Mouse (Mus musculus) lung, adult 2 months (tissue): ENCODE data around the gene Snx18. TPM values are rescaled to one million over a fixed set of nuclear protein-coding genes. Genes with fewer than 3 reads are reported as not detected.
A peak's percentile ranks its signal among the peaks of the same experiment; 100 is the strongest.

Experiments
- DNase-seq: peaks from one replicate; pipeline ENCODE4 v3.0.0; 2022
- H3K4me1 ChIP-seq: fragments of 200-500 bp; 2 replicates; pipeline ENCODE4 v1.6.1; 2011; ENCODE audit warnings: low read length; ENCODE audit not compliant: control insufficient read depth, insufficient read depth
- H3K4me3 ChIP-seq: fragments of 200-500 bp; replicated peaks from 2 replicates; pipeline ENCODE3; 2011; ENCODE audit warnings: low read depth, mild to moderate bottlenecking, control low read depth, low read length; ENCODE audit errors: extremely low read depth
- CTCF ChIP-seq: fragments of 200-500 bp; IDR thresholded peaks from 2 replicates; pipeline ENCODE4 v1.5.1; 2011; ENCODE audit warnings: mild to moderate bottlenecking, low read length, control low read depth; ENCODE audit not compliant: insufficient read depth
- POLR2A ChIP-seq: fragments of 200-500 bp; IDR thresholded peaks from 2 replicates; pipeline ENCODE4 v1.6.1; 2011; ENCODE audit warnings: low read depth, mild to moderate bottlenecking, control low read depth, low read length, borderline replicate concordance; ENCODE audit errors: extremely low read depth
- WGBS: fragments of 180-500 bp; shearing (Covaris S2); methylation state at CpG from one replicate; pipeline ENCODE4 v1.1.7; 2018; 5-methylcytosine and 5-hydroxymethylcytosine counted together
- polyA plus RNA-seq: library from polyadenylated mRNA; depleted of rRNA; stranded (reverse); fragments of >200 nt; gene quantifications from 2 replicates; pipeline ENCODE4 v1.2.3, GENCODE M21; 2012; rRNA removed

Gene Snx18
- polyA plus RNA-seq: 22.8 and 27.0 TPM in 2 replicates

DNA sequence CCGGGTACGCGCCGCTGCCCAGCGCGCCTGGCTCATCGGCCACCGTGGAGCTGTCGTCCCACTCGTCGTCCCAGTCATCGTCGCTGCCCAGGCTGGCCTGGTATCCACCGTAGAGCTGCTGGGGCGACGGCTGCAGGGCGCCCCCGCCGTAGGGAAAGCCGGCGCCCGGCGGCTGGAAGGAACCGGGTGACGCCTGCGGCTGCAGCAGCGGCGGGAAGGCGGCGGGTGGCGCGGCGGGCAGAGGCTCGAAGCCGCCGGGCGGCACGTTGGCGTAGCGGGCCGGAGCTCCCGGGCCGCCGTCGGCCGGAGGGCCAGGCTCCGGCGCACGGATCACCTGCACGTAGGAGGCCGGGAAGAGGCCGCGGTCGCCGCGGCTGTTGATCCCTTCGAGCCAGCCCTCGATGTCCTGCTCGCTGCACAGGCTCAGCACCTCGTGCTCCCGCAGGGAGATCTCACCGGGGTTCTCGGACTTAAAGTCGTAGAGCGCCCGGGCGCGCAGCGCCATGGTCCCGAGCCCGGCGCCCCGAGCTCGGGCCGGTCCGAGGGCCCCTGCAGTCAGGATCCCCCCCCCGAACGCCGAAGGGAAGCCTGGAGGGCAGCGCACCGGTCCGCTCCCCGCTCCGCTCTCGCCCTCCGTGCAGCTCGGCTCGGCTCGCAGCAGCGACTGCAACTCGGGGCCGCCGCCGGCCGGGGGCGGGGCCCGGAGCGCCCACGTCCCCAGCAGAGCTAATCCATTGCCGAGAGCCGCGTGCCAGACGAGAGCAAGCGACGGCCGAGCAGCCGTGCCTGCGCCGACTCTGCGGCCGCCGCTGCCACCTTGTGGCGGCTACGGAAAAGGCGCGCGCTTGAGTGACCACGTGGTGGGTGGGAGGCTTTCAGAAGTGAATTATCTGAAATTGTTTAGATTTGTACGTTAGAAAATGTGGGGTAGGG is at the start of gene Snx18:
Gene Snx18, minus strand, starts transcription at position 674 of the 933 bp plus-strand sequence.
- TF ChIP-seq CTCF: peak; percentile 63
- peak; percentile 86; the same call in 1 of the 2 replicates for TF ChIP-seq POLR2A
- Histone ChIP-seq H3K4me1 (peaks cover 30% of the 10 kb centered on the region), H3K4me3 (peak within 1 kb of the TSS; percentile 92)
- WGBS: under 1% methylated on average over 118 of the region's 119 CpGs
- peak; percentile 86 for DNase-seq

DNA sequence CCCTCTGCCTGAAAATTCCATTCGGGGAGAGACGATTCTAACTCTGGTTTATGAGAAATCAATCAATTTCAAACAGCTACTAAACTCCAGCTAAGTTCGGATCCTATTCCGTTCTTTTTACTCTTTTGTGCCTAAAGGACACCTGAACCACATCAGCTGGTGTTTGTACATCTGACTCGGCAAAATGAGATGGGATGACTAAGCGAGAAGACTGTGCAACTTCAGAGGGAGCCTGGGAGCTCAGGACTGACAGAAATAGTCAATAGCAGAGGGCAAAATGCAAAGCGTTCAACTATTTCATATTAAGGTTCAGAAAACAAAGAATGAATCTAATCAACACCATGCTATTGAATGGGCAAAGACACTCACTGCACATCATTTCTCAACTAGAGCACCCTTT is 45.5 kb upstream of the Snx18 start:
- Histone ChIP-seq H3K4me1 (no peaks in the 10 kb centered on the region), H3K4me3 (no peak overlapping the region)
- WGBS: 75% methylated on average over 7 of the region's 7 CpGs
- no peak for DNase-seq
- TF ChIP-seq CTCF (no peak), POLR2A (no peak)

DNA sequence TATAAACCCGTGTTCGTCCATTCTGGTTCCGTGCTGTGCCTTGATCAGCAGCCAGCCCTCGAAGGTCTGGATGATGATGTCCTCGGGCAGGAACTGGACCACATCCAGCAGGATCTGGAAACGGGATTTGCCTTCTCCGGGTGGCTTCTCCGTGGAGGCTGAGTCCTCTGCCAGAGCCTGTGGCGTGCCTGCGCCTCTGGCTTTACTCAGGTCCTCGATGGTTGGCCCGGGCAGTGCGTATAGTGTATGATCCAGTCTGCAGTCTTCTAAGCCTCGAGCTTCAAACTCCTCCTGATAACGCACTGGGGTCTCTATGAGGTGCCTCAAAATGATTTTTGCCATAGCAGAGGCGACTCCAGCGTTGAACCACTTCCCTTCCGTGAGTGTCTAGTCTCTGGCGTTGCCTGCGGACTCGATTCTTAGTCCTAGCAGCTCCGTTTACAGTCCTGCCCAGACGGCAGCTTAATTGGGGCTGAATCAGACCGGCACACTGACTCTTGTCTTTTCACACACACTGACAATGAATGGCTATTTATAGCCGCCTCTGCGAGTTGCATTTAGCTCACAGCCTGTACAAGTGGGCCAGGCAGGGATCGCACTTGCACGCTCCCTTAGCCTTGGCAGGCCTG is 44.9 kb upstream of the Snx18 start, which contains the start of gene Hspb3:
Gene Hspb3, minus strand, starts transcription at position 526 of the 629 bp plus-strand sequence.
- WGBS: 60% methylated on average over 28 of the region's 28 CpGs
- TF ChIP-seq CTCF: no peak
- TF ChIP-seq POLR2A: no peak
- no peak for DNase-seq
- no peak within 1 kb of the TSS for H3K4me3 ChIP-seq
- no peaks in the 10 kb centered on the region for H3K4me1 ChIP-seq

DNA sequence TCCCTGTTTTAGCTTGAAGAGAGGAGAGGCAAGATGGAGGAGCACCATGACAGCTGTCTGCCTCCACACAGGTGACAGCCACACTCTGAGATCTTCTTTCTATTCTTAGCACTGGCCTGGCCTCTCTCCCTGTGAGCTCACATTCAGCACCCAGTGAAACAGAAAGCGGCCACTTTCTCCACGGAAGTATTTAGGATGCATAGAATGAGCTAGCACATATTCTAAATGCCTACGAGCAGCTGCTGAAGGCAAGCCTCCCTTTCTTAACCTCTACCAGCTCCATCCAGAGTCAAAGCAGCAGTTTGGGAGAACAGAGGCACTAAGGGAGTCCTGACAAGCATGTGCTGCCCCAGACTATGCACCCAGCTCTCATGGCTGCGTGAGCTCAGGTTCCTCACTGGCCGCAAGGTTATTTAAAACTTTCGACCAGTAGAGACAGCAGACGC is 43.5 kb upstream of the Snx18 start:
- 68% methylated on average over 7 of the region's 7 CpGs for WGBS
- DNase-seq: no peak
- Histone ChIP-seq H3K4me3 (no peak overlapping the region), H3K4me1 (no peaks in the 10 kb centered on the region)
- TF ChIP-seq CTCF (no peak), POLR2A (no peak)

DNA sequence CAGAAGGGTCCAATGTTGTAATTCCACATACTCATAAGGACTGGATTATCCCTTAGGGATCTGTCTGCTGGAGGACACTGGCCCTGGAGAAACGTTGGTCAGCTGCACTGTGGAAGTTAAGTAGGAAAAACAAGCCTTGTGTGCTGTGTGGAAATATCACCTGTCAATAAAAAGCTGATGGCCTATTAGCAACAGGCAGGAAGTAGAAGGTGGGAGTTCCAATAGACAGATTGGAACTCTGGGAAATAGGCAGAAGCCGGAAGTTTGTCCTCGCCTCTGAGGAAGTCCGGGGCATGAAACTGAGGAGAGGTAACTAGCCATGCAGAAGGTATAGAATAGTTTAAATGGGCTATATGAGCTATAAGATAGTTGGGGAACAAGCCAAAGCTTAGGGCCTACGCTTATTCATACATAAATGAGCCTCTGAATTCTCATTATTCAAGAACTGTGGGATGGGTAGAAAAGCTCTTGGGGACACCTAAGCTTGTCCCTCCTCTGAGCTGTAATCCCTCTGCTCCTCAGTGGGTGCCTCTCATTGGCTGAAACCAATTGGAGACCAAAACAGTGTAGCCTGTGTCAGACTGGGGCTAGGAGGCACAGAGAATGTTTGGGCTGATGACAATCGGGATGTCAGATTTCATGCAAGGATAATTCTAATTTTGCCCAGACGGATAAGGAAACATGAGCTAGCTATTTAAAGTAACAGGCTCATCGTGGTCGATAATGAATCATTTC is 42.4 kb upstream of the Snx18 start:
- WGBS: 83% methylated on average over 9 of the region's 9 CpGs
- no peak for DNase-seq
- no peak for TF ChIP-seq CTCF
- TF ChIP-seq POLR2A: no peak
- no peaks in the 10 kb centered on the region for H3K4me1 ChIP-seq
- no peak overlapping the region for H3K4me3 ChIP-seq

DNA sequence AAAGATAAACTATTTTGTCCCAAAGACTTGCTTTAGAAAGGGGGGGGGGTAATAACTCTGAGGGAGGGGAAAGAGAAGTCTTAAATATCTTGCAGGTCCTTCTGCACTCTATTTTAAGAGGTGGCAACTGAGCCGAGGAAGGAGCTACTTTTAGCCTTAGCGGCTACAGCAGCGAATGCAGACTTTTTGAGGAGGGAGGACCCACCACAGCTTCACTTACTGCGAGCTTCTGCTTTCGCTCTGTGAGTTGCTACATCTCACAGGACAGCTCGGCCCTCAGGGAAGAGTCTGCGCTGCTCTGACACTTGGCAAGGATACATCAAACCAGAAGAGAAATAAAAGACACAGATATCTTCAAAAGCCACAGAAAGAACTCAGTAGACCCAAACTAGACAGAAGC is 38.8 kb upstream of the Snx18 start:
- Histone ChIP-seq H3K4me3 (no peak overlapping the region), H3K4me1 (no peaks in the 10 kb centered on the region)
- 76% methylated on average over 7 of the region's 7 CpGs for WGBS
- no peak for DNase-seq
- no peak for TF ChIP-seq POLR2A
- no peak for TF ChIP-seq CTCF

DNA sequence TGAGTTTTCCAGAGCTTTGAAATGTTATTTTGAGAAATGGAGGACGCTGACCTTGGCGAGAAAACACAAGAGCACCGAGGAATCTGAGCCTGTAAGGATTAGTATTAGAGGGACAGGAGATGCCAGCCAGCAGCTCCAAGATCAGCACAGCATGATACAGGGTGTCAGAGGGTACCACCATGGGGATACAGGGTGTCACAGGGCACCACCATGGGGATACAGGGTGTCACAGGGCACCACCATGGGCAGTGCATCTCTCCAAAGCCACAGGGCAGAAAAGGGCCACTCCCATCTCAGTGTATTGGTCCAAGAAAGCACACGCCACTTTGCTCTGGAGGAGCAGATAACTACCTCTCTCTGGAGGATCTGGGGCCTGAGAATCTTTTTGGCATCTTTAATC is 38.3 kb upstream of the Snx18 start:
- no peak for DNase-seq
- Histone ChIP-seq H3K4me3 (no peak overlapping the region), H3K4me1 (no peaks in the 10 kb centered on the region)
- TF ChIP-seq CTCF (no peak), POLR2A (no peak)
- 87% methylated on average over 4 of the region's 4 CpGs for WGBS

DNA sequence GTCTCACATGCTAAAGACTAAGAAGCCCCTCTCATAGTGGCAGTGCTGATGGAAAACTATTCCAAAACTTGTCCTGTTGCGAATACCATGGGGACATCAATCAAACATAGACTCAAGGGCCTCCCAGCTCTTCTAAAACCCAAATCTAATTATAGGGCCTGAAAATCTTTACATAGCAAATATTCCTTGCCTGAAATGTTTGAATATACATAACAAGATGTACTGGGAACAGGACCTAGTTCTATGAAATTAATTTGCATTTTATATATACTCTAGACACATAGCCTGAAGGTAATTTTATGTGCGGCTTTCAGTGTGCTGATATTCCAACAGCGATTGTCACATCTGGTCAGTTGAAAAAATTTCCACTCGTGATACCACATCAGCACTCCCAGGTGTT is 37.1 kb upstream of the Snx18 start:
- TF ChIP-seq POLR2A (no peak), CTCF (no peak)
- Histone ChIP-seq H3K4me1 (no peaks in the 10 kb centered on the region), H3K4me3 (no peak overlapping the region)
- 97% methylated on average over 4 of the region's 4 CpGs for WGBS
- DNase-seq: no peak

DNA sequence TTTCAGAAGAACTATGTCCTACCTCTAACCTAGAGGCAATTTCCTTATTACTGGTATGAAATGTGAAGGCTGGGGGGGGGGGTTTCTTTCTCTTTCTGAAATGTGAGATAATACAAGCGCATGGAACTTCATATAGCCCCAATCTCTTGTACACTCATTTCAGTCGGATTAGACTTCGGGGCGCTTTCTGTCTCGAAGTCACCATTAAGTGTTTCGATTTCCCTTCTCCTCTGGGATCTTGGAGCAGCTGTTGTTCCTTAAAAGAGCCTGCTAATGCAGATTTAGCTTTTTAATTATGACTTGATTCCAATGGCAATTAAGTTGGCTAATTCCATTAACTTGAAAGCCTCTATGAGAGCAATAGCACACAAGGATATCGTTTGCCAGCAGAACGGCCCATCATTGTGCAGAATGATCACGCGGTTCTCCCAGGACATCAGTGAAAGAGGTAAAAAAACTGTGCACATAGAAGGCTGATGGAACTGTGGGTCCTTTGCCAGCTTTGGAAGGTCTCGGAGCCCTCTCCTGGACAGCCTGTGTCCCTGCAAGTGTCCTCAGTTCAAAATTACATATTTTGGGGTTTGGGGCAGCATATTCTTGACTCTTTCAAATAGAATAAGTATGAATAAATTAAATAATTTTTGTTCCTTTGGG is 22.7 kb upstream of the Snx18 start:
- H3K4me1 ChIP-seq: no peaks in the 10 kb centered on the region
- H3K4me3 ChIP-seq: no peak overlapping the region
- WGBS: 78% methylated on average over 11 of the region's 11 CpGs
- TF ChIP-seq CTCF (peak; percentile 32; the same call in 1 of the 2 replicates), POLR2A (no peak)
- DNase-seq: no peak

DNA sequence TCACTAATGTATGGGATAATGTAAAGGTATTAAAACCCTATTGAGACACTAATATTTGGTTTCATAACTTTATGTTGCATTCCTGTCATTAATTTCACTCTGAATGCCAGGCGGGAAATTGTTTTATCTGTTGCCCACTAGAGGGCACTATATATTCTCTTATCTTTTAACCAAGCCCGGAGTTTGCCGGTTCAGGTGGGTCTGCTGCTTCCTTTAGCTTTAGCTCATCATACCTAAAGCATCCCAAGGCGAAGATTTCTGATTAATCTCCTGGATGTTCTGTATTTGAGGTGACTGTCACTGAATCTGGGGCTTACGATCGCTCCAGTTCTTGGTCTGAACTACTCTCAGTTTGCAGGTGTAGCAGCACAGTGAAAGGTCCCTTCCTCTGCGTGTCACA is 20.6 kb upstream of the Snx18 start:
- TF ChIP-seq CTCF (no peak), POLR2A (no peak)
- Histone ChIP-seq H3K4me1 (no peaks in the 10 kb centered on the region), H3K4me3 (no peak overlapping the region)
- no peak for DNase-seq
- WGBS: 21% methylated on average over 7 of the region's 7 CpGs
